Mouse (Mus musculus) testis, adult 2 months (tissue): ENCODE measurements around the gene Fzd7. TPM values are rescaled to one million over a fixed set of nuclear protein-coding genes. Genes with fewer than 3 reads are reported as not detected.
A peak's percentile ranks its signal among the peaks of the same experiment; 100 is the strongest.

Experiments used
- H3K27ac ChIP-seq: fragments of 200-500 bp; 2 replicates; pipeline ENCODE4 v1.5.1; 2012; ENCODE audit warnings: low read depth, low read length; ENCODE audit not compliant: control insufficient read depth, insufficient read depth
- H3K27me3 ChIP-seq: fragments of 200-500 bp; 2 replicates; pipeline ENCODE4 v1.6.1; 2012; ENCODE audit warnings: mild to moderate bottlenecking, low read length, moderate library complexity; ENCODE audit not compliant: control insufficient read depth, insufficient read depth
- H3K36me3 ChIP-seq: fragments of 200-500 bp; 2 replicates; pipeline ENCODE4 v1.6.1; 2012; ENCODE audit warnings: mild to moderate bottlenecking, low read length; ENCODE audit not compliant: control insufficient read depth, insufficient read depth
- H3K4me1 ChIP-seq: fragments of 200-500 bp; 2 replicates; pipeline ENCODE4 v1.6.1; 2012; ENCODE audit warnings: low read length; ENCODE audit not compliant: control insufficient read depth, insufficient read depth
- H3K4me3 ChIP-seq: fragments of 200-500 bp; 2 replicates; pipeline ENCODE4 v1.5.1; 2012; ENCODE audit warnings: low read depth, mild to moderate bottlenecking, low read length, moderate library complexity, mixed read lengths; ENCODE audit not compliant: control insufficient read depth
- CTCF ChIP-seq: fragments of 200-500 bp; IDR thresholded peaks from 2 replicates; pipeline ENCODE4 v1.5.1; 2012; ENCODE audit warnings: low read depth, mild to moderate bottlenecking, inconsistent platforms, low read length, moderate library complexity; ENCODE audit not compliant: control insufficient read depth, insufficient read depth, insufficient replicate concordance
- POLR2A ChIP-seq: fragments of 200-500 bp; IDR thresholded peaks from 2 replicates; pipeline ENCODE4 v1.6.1; 2012; ENCODE audit warnings: low read depth, mild to moderate bottlenecking, inconsistent platforms, low read length, moderate library complexity; ENCODE audit not compliant: control insufficient read depth
- polyA plus RNA-seq: library from polyadenylated mRNA; depleted of rRNA; stranded (reverse); fragments of >200 nt; gene quantifications from 2 replicates; pipeline ENCODE4 v1.2.3, GENCODE M21; 2012

Gene Fzd7
- polyA plus RNA-seq, 1 experiment, result 1.4 TPM

- Histone ChIP-seq H3K4me3 (no peak overlapping the region), H3K36me3 (no peaks in the 10 kb centered on the region), H3K27me3 (no peaks in the 10 kb centered on the region), H3K27ac (no peak overlapping the region), H3K4me1 (no peaks in the 10 kb centered on the region)
- TF ChIP-seq POLR2A, result no peak
- TF ChIP-seq CTCF, result no peak
Observed at GRCm38 (mm10) chr1:59472368-59473180, 9.7 kb upstream of the Fzd7 start.

- H3K4me1 ChIP-seq, result no peaks in the 10 kb centered on the region
- no peak overlapping the region for H3K4me3 ChIP-seq
- H3K36me3 ChIP-seq, result no peaks in the 10 kb centered on the region
- no peak for TF ChIP-seq POLR2A
- TF ChIP-seq CTCF, result no peak
- H3K27me3 ChIP-seq, result no peaks in the 10 kb centered on the region
- no peak overlapping the region for H3K27ac ChIP-seq
Observed at GRCm38 (mm10) chr1:59473181-59473555, 9.1 kb upstream of the Fzd7 start.

- H3K36me3 ChIP-seq, result no peaks in the 10 kb centered on the region
- H3K27ac ChIP-seq, result no peak overlapping the region
- TF ChIP-seq CTCF (no peak), POLR2A (no peak)
- no peak overlapping the region for H3K4me3 ChIP-seq
- 0 out of 2 replicates have a peak, but pooled peaks cover under 1% of the 10 kb centered on the region for H3K4me1 ChIP-seq
- H3K27me3 ChIP-seq, result no peaks in the 10 kb centered on the region
Observed at GRCm38 (mm10) chr1:59475618-59476017, 6.6 kb upstream of the Fzd7 start.

GRCm38 (mm10) chr1:59478911-59479310 lies 3.3 kb upstream of the Fzd7 start:
- Histone ChIP-seq H3K4me3 (no peak overlapping the region), H3K4me1 (peaks cover 14% of the 10 kb centered on the region), H3K36me3 (no peaks in the 10 kb centered on the region), H3K27me3 (no peaks in the 10 kb centered on the region), H3K27ac (no peak overlapping the region)
- TF ChIP-seq POLR2A (no peak), CTCF (no peak)

GRCm38 (mm10) chr1:59480821-59481455 lies 1.3 kb upstream of the Fzd7 start:
- Histone ChIP-seq H3K27ac (peak overlapping the region; percentile 56; the same call in 1 of the 2 replicates), H3K36me3 (no peaks in the 10 kb centered on the region), H3K27me3 (no peaks in the 10 kb centered on the region), H3K4me3 (peak overlapping the region; percentile 84), H3K4me1 (peaks cover 20% of the 10 kb centered on the region)
- TF ChIP-seq CTCF (no peak), POLR2A (no peak)

- Histone ChIP-seq H3K27ac (peak overlapping the region; percentile 65), H3K4me3 (peak overlapping the region; percentile 84), H3K27me3 (no peaks in the 10 kb centered on the region), H3K4me1 (peaks cover 20% of the 10 kb centered on the region), H3K36me3 (no peaks in the 10 kb centered on the region)
- TF ChIP-seq POLR2A (peak; percentile 79), CTCF (no peak)
Observed at GRCm38 (mm10) chr1:59481456-59482291, 550 bp upstream of the Fzd7 start.

GRCm38 (mm10) chr1:59482696-59483520 lies 684 bp downstream of the Fzd7 start:
- Histone ChIP-seq H3K27me3 (no peaks in the 10 kb centered on the region), H3K4me1 (peaks cover 20% of the 10 kb centered on the region), H3K36me3 (no peaks in the 10 kb centered on the region), H3K4me3 (peak overlapping the region; percentile 79), H3K27ac (peak overlapping the region; percentile 65; the same call in 1 of the 2 replicates)
- no peak for TF ChIP-seq POLR2A
- TF ChIP-seq CTCF, result no peak
